Mouse (Mus musculus): ENCODE measurements around the gene 4930595D18Rik. TPM values are rescaled to one million over a fixed set of nuclear protein-coding genes. Genes with fewer than 3 reads are reported as not detected.

Gene 4930595D18Rik
- total RNA-seq, 2 experiments from 2014 or later: not detected

- no peak for DNase-seq
Measured at GRCm38 (mm10) chr12:111137079-111137478, 47.2 kb downstream of the 4930595D18Rik start.

- DNase-seq: no peak
Measured at GRCm38 (mm10) chr12:111135953-111136352, 48.3 kb downstream of the 4930595D18Rik start.

- peak; percentile 37 for DNase-seq
Measured at GRCm38 (mm10) chr12:111134791-111135733, 49.2 kb downstream of the 4930595D18Rik start.

GRCm38 (mm10) chr12:111134169-111134568 lies 50.1 kb downstream of the 4930595D18Rik start:
- DNase-seq: no peak

- no peak for DNase-seq
Measured at GRCm38 (mm10) chr12:111125666-111126065, 58.6 kb downstream of the 4930595D18Rik start.

- DNase-seq: no peak
Measured at GRCm38 (mm10) chr12:111124601-111125260, 59.6 kb downstream of the 4930595D18Rik start.

- DNase-seq: no peak
Measured at GRCm38 (mm10) chr12:111122332-111122852, 61.9 kb downstream of the 4930595D18Rik start.

GRCm38 (mm10) chr12:111120976-111121645 lies 63.2 kb downstream of the 4930595D18Rik start:
- DNase-seq: no peak

- no peak for DNase-seq
Measured at GRCm38 (mm10) chr12:111119506-111120085, 64.7 kb downstream of the 4930595D18Rik start.

- DNase-seq: no peak
Measured at GRCm38 (mm10) chr12:111114593-111114992, 69.7 kb downstream of the 4930595D18Rik start.

GRCm38 (mm10) chr12:111111176-111111575 lies 73.1 kb downstream of the 4930595D18Rik start:
- no peak for DNase-seq

Other genes with a start within 250 kb of the 4930595D18Rik start
- 100 to 1,000 TPM; 130 to 154 TPM for gene Ankrd9, start 205.5 kb downstream of the 4930595D18Rik start, total RNA-seq (2021)
- gene Rcor1, start 145.1 kb downstream of the 4930595D18Rik start, total RNA-seq (2021): 1 to 10 TPM; 7.6 to 8.3 TPM
- 10 to 100 TPM; 16.3 to 16.7 TPM for gene Traf3, start 18.1 kb downstream of the 4930595D18Rik start, total RNA-seq (2021)
- not detected for gene Amn, start 86.6 kb upstream of the 4930595D18Rik start, total RNA-seq (2021)
- gene Cdc42bpb, start 193.2 kb upstream of the 4930595D18Rik start, total RNA-seq (2021): 10 to 100 TPM; 23.6 to 24.9 TPM
- gene Lbhd2, start 222.3 kb upstream of the 4930595D18Rik start, total RNA-seq (2021): not detected
- gene Exoc3l4, start 232.5 kb upstream of the 4930595D18Rik start, total RNA-seq (2021): 1 to 10 TPM; 3.0 to 4.2 TPM

All from gastrocnemius, postnatal 25 days (tissue).